Mouse (Mus musculus) G1E (cell line): ENCODE data around the gene Pnliprp1.

Experiments
- CTCF ChIP-seq: IDR thresholded peaks from 2 replicates; pipeline ENCODE4 v1.5.1; 2012; ENCODE audit warnings: low read depth, low read length, inconsistent platforms, mixed read lengths
- GATA1 ChIP-seq: IDR thresholded peaks from 2 replicates; pipeline ENCODE4 v1.6.1; 2012; ENCODE audit warnings: borderline replicate concordance, low read length, inconsistent platforms, mixed read lengths
- POLR2AphosphoS5 ChIP-seq: IDR thresholded peaks from 2 replicates; pipeline ENCODE4 v1.6.1; 2012; ENCODE audit warnings: low read depth, low read length, inconsistent platforms; ENCODE audit not compliant: insufficient replicate concordance

DNA sequence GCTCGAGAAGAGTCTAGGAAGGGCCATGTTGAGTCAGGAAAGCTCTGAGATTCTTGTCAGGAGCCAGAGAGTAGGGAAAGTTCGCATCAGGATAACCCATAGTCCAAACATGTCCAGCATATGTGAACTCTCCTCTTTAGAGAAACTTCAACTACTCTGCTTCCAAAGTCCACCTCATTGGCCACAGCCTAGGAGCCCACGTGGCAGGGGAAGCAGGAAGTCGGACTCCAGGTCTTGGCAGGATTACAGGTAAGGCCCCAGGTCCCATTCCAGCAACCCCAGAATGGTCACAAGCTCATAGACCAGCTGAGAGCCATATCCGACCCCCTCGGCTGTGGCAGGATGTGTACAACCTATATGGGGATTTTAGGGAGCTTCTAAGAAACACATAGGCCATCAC, 4.5 kb downstream of the Pnliprp1 start:
- TF ChIP-seq GATA1 (no peak), CTCF (no peak), POLR2AphosphoS5 (no peak)
